Mouse (Mus musculus) myocyte (in vitro differentiated cells): ENCODE measurements around the gene B4galt4.

Experiments
- CEBPB ChIP-seq: IDR thresholded peaks from 2 replicates; pipeline ENCODE4 v1.6.1; 2011; ENCODE audit warnings: mild to moderate bottlenecking, moderate library complexity; ENCODE audit not compliant: poor library complexity, insufficient read depth, severe bottlenecking
- E2F4 ChIP-seq: IDR thresholded peaks from one replicate; pipeline ENCODE4 v1.6.1; 2011; ENCODE audit warnings: mild to moderate bottlenecking, control low read depth, moderate library complexity; ENCODE audit not compliant: insufficient read depth
- MAX ChIP-seq: IDR thresholded peaks from one replicate; pipeline ENCODE4 v1.6.1; 2011; ENCODE audit warnings: low read depth, mild to moderate bottlenecking, control low read depth
- MYOD1 ChIP-seq, 3 experiments: IDR thresholded peaks; one replicate each; pipeline ENCODE4 v1.6.1; 2011; ENCODE audit warnings: control low read depth in 2 of 3, low read depth in 2 of 3, mild to moderate bottlenecking in 2 of 3, moderate library complexity in 1 of 3; ENCODE audit not compliant: insufficient read length in 2 of 3, control insufficient read depth in 1 of 3
- MYOG ChIP-seq, 3 experiments: IDR thresholded peaks; one replicate each; pipeline ENCODE4 v1.6.1; 2011; ENCODE audit warnings: control low read depth in 2 of 3, low read depth in 2 of 3, mild to moderate bottlenecking in 2 of 3; ENCODE audit not compliant: insufficient read length in 2 of 3, control insufficient read depth in 1 of 3, insufficient read depth in 1 of 3
- POLR2A ChIP-seq: IDR thresholded peaks from one replicate; pipeline ENCODE4 v1.6.1; 2011; ENCODE audit warnings: low read depth, mild to moderate bottlenecking, control low read depth, moderate library complexity; ENCODE audit not compliant: insufficient read length
- POLR2AphosphoS2 ChIP-seq: IDR thresholded peaks from one replicate; pipeline ENCODE4 v1.6.1; 2011; ENCODE audit warnings: low read depth, control low read depth; ENCODE audit not compliant: insufficient read length
- SRF ChIP-seq: IDR thresholded peaks from one replicate; pipeline ENCODE4 v1.6.1; 2011; ENCODE audit warnings: low read depth; ENCODE audit not compliant: control insufficient read depth, insufficient read length
- TCF12 ChIP-seq: IDR thresholded peaks from one replicate; pipeline ENCODE4 v1.6.1; 2011; ENCODE audit warnings: mild to moderate bottlenecking, control low read depth; ENCODE audit not compliant: poor library complexity, insufficient read depth, severe bottlenecking
- USF1 ChIP-seq: IDR thresholded peaks from one replicate; pipeline ENCODE4 v1.6.1; 2011; ENCODE audit warnings: low read depth, mild to moderate bottlenecking, control low read depth, moderate library complexity

- TF ChIP-seq TCF12: no peak
- no peak for TF ChIP-seq MYOD1 (IDR thresholded peaks at IDR 0.05; ENCODE audit: control insufficient read depth in 1 of 3, insufficient read length in 2 of 3, low read depth in 2 of 3)
- TF ChIP-seq SRF: no peak
- TF ChIP-seq POLR2A: no peak
- TF ChIP-seq USF1: no peak
- TF ChIP-seq MYOG (IDR thresholded peaks at IDR 0.05; ENCODE audit: control insufficient read depth in 1 of 3, insufficient read depth in 1 of 3, insufficient read length in 2 of 3, low read depth in 2 of 3): no peak
- TF ChIP-seq POLR2AphosphoS2: no peak
- TF ChIP-seq MAX: no peak
- TF ChIP-seq CEBPB: no peak
- TF ChIP-seq E2F4: no peak
Observed at GRCm38 (mm10) chr16:38785301-38785700, 43.2 kb downstream of the B4galt4 start.
